Mouse (Mus musculus) midbrain, embryonic 14.5 days (tissue): ENCODE results near the gene App. TPM values are rescaled to one million over a fixed set of nuclear protein-coding genes. Genes with fewer than 3 reads are reported as not detected.

ENCODE experiments used
- ATAC-seq: fragments of 200-750 bp; cut with Nextera tagmentation; 2 replicates; pipeline ENCODE4 v1.8.0; 2017; ENCODE audit warnings: moderate number of reproducible peaks, moderate library complexity; ENCODE audit not compliant: low FRiP score, low TSS enrichment
- DNase-seq: peaks from one replicate; pipeline ENCODE4 v3.0.0-alpha.2; 2015
- H3K27ac ChIP-seq: fragments of 300-500 bp; sonication (generic); replicated peaks from 2 replicates; pipeline ENCODE4 v1.5.1; 2014; ENCODE audit warnings: mild to moderate bottlenecking, low read depth, low read length, moderate library complexity
- H3K27me3 ChIP-seq: fragments of 300-500 bp; sonication (generic); 2 replicates; pipeline ENCODE4 v1.6.1; 2014; ENCODE audit warnings: low read length, control low read depth, mixed read lengths; ENCODE audit not compliant: control insufficient read depth, insufficient read depth
- H3K36me3 ChIP-seq: fragments of 300-500 bp; sonication (generic); 2 replicates; pipeline ENCODE4 v1.6.1; 2014; ENCODE audit warnings: low read length, control low read depth; ENCODE audit not compliant: control insufficient read depth, insufficient read depth
- H3K4me1 ChIP-seq: fragments of 300-500 bp; sonication (generic); 2 replicates; pipeline ENCODE4 v1.6.1; 2014; ENCODE audit warnings: mild to moderate bottlenecking, antibody characterized with exemption, low read length, control low read depth; ENCODE audit not compliant: control insufficient read depth, insufficient read depth
- H3K4me2 ChIP-seq: fragments of 300-500 bp; sonication (generic); 2 replicates; pipeline ENCODE4 v1.6.1; 2014; ENCODE audit warnings: mild to moderate bottlenecking, low read length, moderate library complexity
- H3K4me3 ChIP-seq: fragments of 300-500 bp; sonication (generic); replicated peaks from 2 replicates; pipeline ENCODE4 v1.5.1; 2014; ENCODE audit warnings: low read depth, low read length
- H3K9ac ChIP-seq: fragments of 300-500 bp; sonication (generic); replicated peaks from 2 replicates; pipeline ENCODE4 v1.6.1; 2014; ENCODE audit warnings: mild to moderate bottlenecking, low read length, moderate library complexity
- H3K9me3 ChIP-seq: fragments of 300-500 bp; sonication (generic); 2 replicates; pipeline ENCODE4 v1.6.1; 2016; ENCODE audit warnings: low read length, control low read depth, mixed read lengths; ENCODE audit not compliant: control insufficient read depth
- whole genome bisulfite sequencing: fragments of 180-500 bp; shearing (Covaris S2); extraction: QIAGEN DNeasy Blood & Tissue Kit; methylation state at CpG from one replicate; pipeline ENCODE4 v1.1.7; 2014; 5-methylcytosine and 5-hydroxymethylcytosine counted together
- polyA plus RNA-seq: library from polyadenylated mRNA; unstranded; fragments of >200 nt; fragmentation: Nextera tagmentation; extraction: Ambion mirVana; gene quantifications from 2 replicates; pipeline ENCODE4 v1.2.1, GENCODE M21; 2014

App gene
- polyA plus RNA-seq, 1 experiment from 2014 or later, result 339 TPM

DNA sequence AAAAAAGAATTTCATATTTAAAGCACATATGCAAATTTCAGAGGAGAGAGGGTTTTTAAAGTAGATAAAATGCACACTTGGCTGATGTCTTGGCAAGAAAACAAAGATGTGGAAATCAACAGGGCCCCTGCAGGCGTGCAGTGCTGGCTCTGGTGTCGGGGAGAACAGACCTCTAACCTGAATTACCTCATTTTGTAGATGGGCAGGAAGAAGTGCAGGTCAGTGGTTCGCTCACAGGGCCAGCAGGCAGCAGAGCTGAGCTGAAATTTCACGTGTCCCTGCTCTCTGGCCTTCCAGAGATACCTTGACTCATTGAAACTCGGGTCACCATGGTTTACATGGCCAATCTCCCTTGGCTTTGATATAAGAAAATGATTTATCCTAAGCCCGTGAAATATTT lies 87.7 kb downstream of the App start:
- Histone ChIP-seq H3K27me3 (no peaks in the 10 kb centered on the region), H3K4me2 (no peak overlapping the region), H3K9me3 (no peaks in the 10 kb centered on the region), H3K36me3 (peaks cover 7% of the 10 kb centered on the region; the same call in 1 of the 2 replicates), H3K9ac (no peak overlapping the region), H3K4me3 (no peak overlapping the region), H3K27ac (no peak overlapping the region), H3K4me1 (peaks cover 5% of the 10 kb centered on the region; the same call in 1 of the 2 replicates)
- WGBS, result 71% methylated on average over 6 of the region's 6 CpGs
- DNase-seq (no peak), ATAC-seq (no peak)

DNA sequence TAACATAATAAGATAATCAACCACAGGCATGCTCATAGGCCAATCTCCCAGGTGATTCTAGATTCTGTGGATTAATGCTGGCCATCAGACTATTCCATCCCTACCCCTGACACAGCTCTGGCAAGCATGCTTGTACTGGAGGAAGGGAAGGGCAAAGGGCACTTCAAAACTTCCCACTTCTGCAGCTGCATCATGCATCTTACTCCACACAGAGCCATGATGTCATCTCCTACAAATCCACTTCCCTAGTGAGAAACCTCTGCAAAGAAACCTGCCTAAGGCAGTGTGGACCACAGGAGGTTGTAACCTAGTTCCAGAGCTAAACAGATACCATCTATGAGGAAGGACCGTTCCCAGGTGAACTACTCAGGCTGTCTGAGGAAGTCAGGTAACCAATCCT lies 89.4 kb downstream of the App start:
- Histone ChIP-seq H3K27ac (no peak overlapping the region), H3K9me3 (no peaks in the 10 kb centered on the region), H3K4me2 (no peak overlapping the region), H3K27me3 (no peaks in the 10 kb centered on the region), H3K4me3 (no peak overlapping the region), H3K36me3 (peaks cover 15% of the 10 kb centered on the region; the same call in 1 of the 2 replicates), H3K9ac (no peak overlapping the region), H3K4me1 (peaks cover 4% of the 10 kb centered on the region; the same call in 1 of the 2 replicates)
- no peak for DNase-seq
- 88% methylated on average over 1 of the region's 1 CpGs for WGBS
- no peak for ATAC-seq

DNA sequence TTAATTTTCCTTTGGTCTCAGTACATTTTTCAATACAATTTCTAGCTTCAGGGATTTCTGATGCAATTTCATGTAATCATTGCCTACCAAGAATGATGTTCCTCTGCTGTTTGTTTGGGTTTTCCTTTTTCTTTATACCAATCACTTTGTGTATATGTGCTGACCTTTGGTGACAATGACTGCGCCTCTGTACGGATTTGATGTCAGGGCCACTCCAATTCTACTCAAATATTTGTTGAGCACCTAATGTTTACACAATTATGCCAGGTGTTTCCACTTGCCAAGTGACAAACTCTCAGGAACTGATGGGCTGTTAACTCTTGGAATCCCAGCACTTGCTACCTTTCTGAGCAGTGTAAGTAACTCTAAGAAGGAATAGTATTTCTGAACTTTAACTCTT lies 98.2 kb downstream of the App start:
- no peaks in the 10 kb centered on the region for H3K9me3 ChIP-seq
- no peak overlapping the region for H3K9ac ChIP-seq
- H3K36me3 ChIP-seq, result peaks cover 38% of the 10 kb centered on the region; the same call in 1 of the 2 replicates
- WGBS, result 85% methylated on average over 2 of the region's 2 CpGs
- no peak for DNase-seq
- H3K27ac ChIP-seq, result no peak overlapping the region
- no peak overlapping the region for H3K4me2 ChIP-seq
- H3K27me3 ChIP-seq, result no peaks in the 10 kb centered on the region
- H3K4me1 ChIP-seq, result no peaks in the 10 kb centered on the region
- H3K4me3 ChIP-seq, result no peak overlapping the region
- no peak for ATAC-seq

DNA sequence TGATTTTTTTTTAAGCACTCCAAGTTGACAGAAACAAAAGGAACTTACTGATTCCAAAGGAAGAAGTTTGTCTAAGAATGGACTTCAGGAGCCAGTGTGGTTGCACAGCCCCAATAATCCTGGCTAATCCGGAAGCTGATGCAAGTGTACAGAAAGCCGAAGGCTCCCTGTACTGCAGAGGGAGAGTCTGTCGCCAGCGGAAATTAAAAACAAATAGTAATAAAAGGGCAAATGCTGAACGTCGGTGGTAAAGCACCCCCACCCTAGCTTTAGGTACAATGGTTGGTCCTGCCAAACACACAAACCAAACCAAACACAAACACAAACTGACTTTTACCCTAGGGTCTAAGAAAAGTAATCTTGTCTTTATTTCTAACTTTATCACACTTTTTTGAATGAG lies 98.7 kb downstream of the App start:
- Histone ChIP-seq H3K9ac (no peak overlapping the region), H3K27ac (no peak overlapping the region), H3K4me3 (no peak overlapping the region), H3K4me2 (no peak overlapping the region), H3K9me3 (no peaks in the 10 kb centered on the region), H3K27me3 (no peaks in the 10 kb centered on the region), H3K4me1 (no peaks in the 10 kb centered on the region), H3K36me3 (peaks cover 38% of the 10 kb centered on the region; the same call in 1 of the 2 replicates)
- ATAC-seq (no peak), DNase-seq (no peak)
- 74% methylated on average over 6 of the region's 6 CpGs for WGBS

DNA sequence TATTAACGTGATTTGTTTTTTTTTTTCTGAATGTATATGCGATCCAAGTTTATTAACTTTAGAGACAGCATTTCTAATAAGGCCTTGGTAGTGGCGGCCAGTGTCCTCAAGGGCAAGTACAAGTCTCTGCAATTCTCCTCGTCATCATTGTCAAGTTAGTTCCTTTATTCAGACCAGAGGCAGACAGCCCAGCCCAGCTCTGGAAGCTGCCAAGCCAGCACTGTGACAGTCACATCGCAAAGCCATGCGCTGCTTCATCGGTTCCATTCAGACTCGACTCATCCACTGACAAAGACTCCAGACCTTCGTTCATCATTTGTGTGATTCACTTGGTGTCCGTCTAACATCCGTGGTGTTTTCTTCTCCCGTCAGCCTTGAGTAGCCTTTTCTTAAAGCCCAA lies 100.9 kb downstream of the App start:
- DNase-seq (no peak), ATAC-seq (no peak)
- Histone ChIP-seq H3K27ac (no peak overlapping the region), H3K36me3 (peaks cover 27% of the 10 kb centered on the region; the same call in 1 of the 2 replicates), H3K4me3 (no peak overlapping the region), H3K4me2 (no peak overlapping the region), H3K9me3 (no peaks in the 10 kb centered on the region), H3K9ac (no peak overlapping the region), H3K27me3 (no peaks in the 10 kb centered on the region), H3K4me1 (no peaks in the 10 kb centered on the region)
- 42% methylated on average over 12 of the region's 12 CpGs for WGBS

DNA sequence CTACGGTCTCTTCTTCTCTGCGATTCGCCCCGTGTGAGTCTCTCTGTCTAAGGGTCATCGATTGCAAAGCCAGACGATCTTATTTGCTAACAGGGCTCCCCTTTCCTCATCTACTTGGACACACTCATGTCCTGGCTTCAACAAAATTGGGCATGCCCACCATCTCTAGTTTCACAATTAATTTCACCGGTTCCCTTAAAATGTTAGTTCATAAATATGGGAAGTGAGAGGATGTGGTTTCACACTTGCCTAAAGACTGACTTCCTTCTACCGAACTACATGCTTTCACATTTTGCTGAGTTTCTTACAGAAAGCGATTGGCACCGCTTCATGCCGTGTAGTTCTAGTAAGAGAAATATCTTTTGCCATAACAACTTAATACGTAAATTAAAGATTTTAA lies 101.8 kb downstream of the App start:
- DNase-seq (no peak), ATAC-seq (no peak)
- Histone ChIP-seq H3K4me1 (no peaks in the 10 kb centered on the region), H3K27ac (no peak overlapping the region), H3K27me3 (no peaks in the 10 kb centered on the region), H3K4me2 (no peak overlapping the region), H3K9me3 (no peaks in the 10 kb centered on the region), H3K9ac (no peak overlapping the region), H3K4me3 (no peak overlapping the region), H3K36me3 (peaks cover 18% of the 10 kb centered on the region; the same call in 1 of the 2 replicates)
- 97% methylated on average over 12 of the region's 12 CpGs for WGBS

DNA sequence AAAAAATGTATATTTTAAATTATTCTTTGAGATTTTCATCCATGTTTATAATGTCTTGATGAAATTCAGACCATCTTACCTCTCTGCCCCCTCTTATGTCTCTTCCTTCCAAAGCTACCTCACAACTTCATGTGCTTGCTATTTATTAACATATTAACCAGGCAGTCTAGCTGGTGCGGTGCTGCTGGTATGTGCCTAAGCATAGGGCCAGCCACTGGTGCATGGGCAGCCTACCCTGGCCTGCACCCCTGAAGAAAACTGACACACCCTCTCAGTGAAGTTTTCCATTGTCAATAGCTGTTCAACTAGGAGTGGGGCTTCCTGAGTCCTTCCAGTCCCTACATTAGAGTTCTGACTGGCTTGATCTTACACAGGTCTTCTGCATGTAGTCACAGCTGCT lies 102.3 kb downstream of the App start:
- no peak for ATAC-seq

DNA sequence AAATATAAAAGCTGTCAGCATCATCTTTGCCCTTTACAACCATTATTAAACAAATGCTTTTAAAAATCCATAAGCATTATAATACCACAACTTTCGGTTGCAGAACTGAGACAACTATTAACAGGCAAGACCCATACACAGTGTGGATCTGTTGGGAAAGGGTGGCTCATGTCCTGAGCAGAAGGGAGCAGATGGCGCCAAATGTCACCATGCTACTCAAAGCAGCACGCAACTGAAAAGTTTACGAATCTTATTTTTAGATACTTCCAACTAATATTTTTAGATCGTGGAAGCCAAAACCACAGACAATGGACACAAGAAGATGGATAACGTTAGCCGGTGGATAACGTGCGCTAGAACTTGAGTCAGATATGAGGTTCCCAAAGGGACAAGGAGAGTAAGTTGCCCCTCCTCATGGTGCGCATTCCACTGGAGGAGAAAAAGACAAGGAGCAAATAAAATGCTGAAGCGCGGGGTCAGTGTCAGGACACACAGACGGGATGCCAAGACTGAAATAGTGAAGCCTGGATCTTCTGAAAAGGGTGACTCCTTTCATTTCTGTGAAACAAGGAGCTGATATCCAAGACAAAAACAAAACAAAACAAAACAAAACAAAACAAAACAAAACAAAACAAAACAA lies 106.2 kb downstream of the App start:
- Histone ChIP-seq H3K27me3 (no peaks in the 10 kb centered on the region), H3K4me3 (no peak overlapping the region), H3K4me2 (no peak overlapping the region), H3K27ac (no peak overlapping the region), H3K9me3 (no peaks in the 10 kb centered on the region), H3K9ac (no peak overlapping the region), H3K36me3 (no peaks in the 10 kb centered on the region), H3K4me1 (0 out of 2 replicates have a peak, but pooled peaks cover 5% of the 10 kb centered on the region)
- DNase-seq (no peak), ATAC-seq (no peak)
- 97% methylated on average over 13 of the region's 13 CpGs for WGBS

More for the DNA sequence above, 102.3 kb downstream of the App start:
- Histone ChIP-seq H3K4me2 (no peak overlapping the region), H3K36me3 (peaks cover 13% of the 10 kb centered on the region; the same call in 1 of the 2 replicates), H3K9me3 (no peaks in the 10 kb centered on the region), H3K27ac (no peak overlapping the region), H3K27me3 (no peaks in the 10 kb centered on the region), H3K4me1 (0 out of 2 replicates have a peak, but pooled peaks cover 5% of the 10 kb centered on the region), H3K9ac (no peak overlapping the region), H3K4me3 (no peak overlapping the region)
- no peak for DNase-seq
- 100% methylated on average over 1 of the region's 1 CpGs for WGBS

DNA sequence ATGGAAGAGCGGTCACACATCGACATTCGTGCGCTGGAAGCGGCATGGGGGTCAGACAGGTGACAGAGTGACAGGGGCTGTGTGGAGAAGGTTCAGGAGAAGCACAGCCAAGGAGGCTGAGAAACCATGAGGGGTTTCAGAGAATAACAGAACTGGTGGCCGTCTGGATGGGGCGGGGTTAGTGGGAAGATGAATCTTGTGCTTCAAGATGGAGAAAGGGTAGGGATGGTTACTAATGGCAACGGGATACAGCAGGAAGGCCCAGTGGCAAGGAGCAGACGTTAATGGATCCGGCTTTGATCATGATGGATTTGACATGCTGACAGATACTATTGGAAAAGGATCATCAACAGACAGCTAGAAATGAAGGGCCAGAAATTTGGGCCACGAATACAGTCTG lies 107.3 kb downstream of the App start:
- Histone ChIP-seq H3K27me3 (no peaks in the 10 kb centered on the region), H3K27ac (no peak overlapping the region), H3K36me3 (no peaks in the 10 kb centered on the region), H3K4me1 (0 out of 2 replicates have a peak, but pooled peaks cover 5% of the 10 kb centered on the region), H3K9me3 (no peaks in the 10 kb centered on the region), H3K9ac (no peak overlapping the region), H3K4me2 (no peak overlapping the region), H3K4me3 (no peak overlapping the region)
- DNase-seq, result no peak
- ATAC-seq, result no peak
- 82% methylated on average over 11 of the region's 11 CpGs for WGBS
